Mouse (Mus musculus) cerebellum, adult 11 months (tissue): ENCODE results near the gene Apoe.

Experiments used
- DNase-seq: peaks from one replicate; pipeline ENCODE4 v3.0.0; 2022

The Apoe gene

GRCm38 (mm10) chr7:19698907-19699826, at the start of gene Apoe:
Apoe (minus strand) TSS chr7:19699188.
- DNase-seq, result no peak

- no peak for DNase-seq
Observed at GRCm38 (mm10) chr7:19747420-19748218, 48.6 kb upstream of the Apoe start.

GRCm38 (mm10) chr7:19746426-19747201, 47.6 kb upstream of the Apoe start:
- DNase-seq, result no peak

- no peak for DNase-seq
Observed at GRCm38 (mm10) chr7:19745971-19746370, 47.0 kb upstream of the Apoe start.

- DNase-seq, result no peak
Observed at GRCm38 (mm10) chr7:19744590-19745385, 45.8 kb upstream of the Apoe start.

GRCm38 (mm10) chr7:19743791-19744190, 44.8 kb upstream of the Apoe start:
- DNase-seq, result no peak

GRCm38 (mm10) chr7:19742468-19742867, 43.5 kb upstream of the Apoe start:
- no peak for DNase-seq

GRCm38 (mm10) chr7:19741329-19742031, 42.5 kb upstream of the Apoe start:
- no peak for DNase-seq

- no peak for DNase-seq
Observed at GRCm38 (mm10) chr7:19740269-19740668, 41.3 kb upstream of the Apoe start.

- DNase-seq, result no peak
Observed at GRCm38 (mm10) chr7:19738771-19739170, 39.8 kb upstream of the Apoe start.

- no peak for DNase-seq
Observed at GRCm38 (mm10) chr7:19736389-19737057, 37.5 kb upstream of the Apoe start.

- no peak for DNase-seq
Observed at GRCm38 (mm10) chr7:19734178-19734666, 35.2 kb upstream of the Apoe start.

- no peak for DNase-seq
Observed at GRCm38 (mm10) chr7:19726541-19726940, 27.6 kb upstream of the Apoe start.

GRCm38 (mm10) chr7:19724167-19724566, 25.2 kb upstream of the Apoe start:
- no peak for DNase-seq

- no peak for DNase-seq
Observed at GRCm38 (mm10) chr7:19722754-19723195, 23.8 kb upstream of the Apoe start.

- no peak for DNase-seq
Observed at GRCm38 (mm10) chr7:19719200-19719599, 20.2 kb upstream of the Apoe start.

GRCm38 (mm10) chr7:19718297-19718952, 19.4 kb upstream of the Apoe start:
- DNase-seq, result no peak

GRCm38 (mm10) chr7:19717346-19717745, 18.4 kb upstream of the Apoe start:
- DNase-seq, result no peak

GRCm38 (mm10) chr7:19716822-19717221, 17.8 kb upstream of the Apoe start:
- DNase-seq, result no peak

- no peak for DNase-seq
Observed at GRCm38 (mm10) chr7:19716055-19716682, 17.2 kb upstream of the Apoe start.
